Mouse (Mus musculus): Measurements from ENCODE around the gene Olfr293. TPM values are rescaled to one million over a fixed set of nuclear protein-coding genes. Genes with fewer than 3 reads are reported as not detected.

The Olfr293 gene
- polyA plus RNA-seq (2017; shearing (Covaris generic)): not detected

GRCm38 (mm10) chr7:86648761-86649160 lies at the start of gene Olfr293:
Gene Olfr293, plus strand, starts transcription at chr7:86649061.

GRCm38 (mm10) chr7:86616543-86616942 lies 32.3 kb upstream of the Olfr293 start, which contains the start of gene Olfr294:
Gene Olfr294, minus strand, starts transcription at chr7:86616643.

GRCm38 (mm10) chr7:86688030-86688429 lies 39.2 kb downstream of the Olfr293 start, which contains the start of gene Olfr292:
Gene Olfr292, plus strand, starts transcription at chr7:86688330.

Other genes starting within 250 kb of the Olfr293 start
- gene Olfr301, start 245.2 kb upstream of the Olfr293 start, polyA plus RNA-seq (2017; shearing (Covaris generic)): not detected
- gene Olfr299, start 189.1 kb upstream of the Olfr293 start, polyA plus RNA-seq (2017; shearing (Covaris generic)): not detected
- not detected for gene Olfr298, start 156.6 kb upstream of the Olfr293 start, polyA plus RNA-seq (2017; shearing (Covaris generic))
- gene Olfr297, start 129.1 kb upstream of the Olfr293 start, polyA plus RNA-seq (2017; shearing (Covaris generic)): not detected
- not detected for gene Olfr295, start 65.2 kb upstream of the Olfr293 start, polyA plus RNA-seq (2017; shearing (Covaris generic))
- not detected for gene Olfr294, start 32.4 kb upstream of the Olfr293 start, polyA plus RNA-seq (2017; shearing (Covaris generic))
- not detected for gene Olfr292, start 39.3 kb downstream of the Olfr293 start, polyA plus RNA-seq (2017; shearing (Covaris generic))
- not detected for gene Folh1, start 126.9 kb downstream of the Olfr293 start, polyA plus RNA-seq (2017; shearing (Covaris generic))
- 0.09 TPM for gene Vmn2r77, start 146.0 kb downstream of the Olfr293 start, polyA plus RNA-seq (2017; shearing (Covaris generic))